Mouse (Mus musculus) neural tube, postnatal 0 days (tissue): Measurements from ENCODE around the gene Pofut2. TPM values are rescaled to one million over a fixed set of nuclear protein-coding genes. Genes with fewer than 3 reads are reported as not detected.

Source experiments
- polyA plus RNA-seq: library from polyadenylated mRNA; unstranded; fragments of >200 nt; fragmentation: Nextera tagmentation; extraction: Ambion mirVana; gene quantifications from 2 replicates; pipeline ENCODE4 v1.2.1, GENCODE M21; 2015

Pofut2 gene
- 46.6 and 49.8 TPM in 2 replicates for polyA plus RNA-seq

GRCm38 (mm10) chr10:77258704-77259621 lies at the start of gene Pofut2:
Pofut2 (plus strand) TSS chr10:77259218.

Other genes starting within 250 kb of the Pofut2 start
- gene Slc19a1, start 227.0 kb upstream of the Pofut2 start, polyA plus RNA-seq = 45.2 and 48.0 TPM in 2 replicates
- gene Col18a1, start 92.7 kb upstream of the Pofut2 start, polyA plus RNA-seq = 19.8 and 25.4 TPM in 2 replicates
- gene Adarb1, start 159.1 kb downstream of the Pofut2 start, polyA plus RNA-seq = 21.2 and 22.5 TPM in 2 replicates